ENCODE assay signal across 8 mouse cellular contexts in the genomic region with DNA sequence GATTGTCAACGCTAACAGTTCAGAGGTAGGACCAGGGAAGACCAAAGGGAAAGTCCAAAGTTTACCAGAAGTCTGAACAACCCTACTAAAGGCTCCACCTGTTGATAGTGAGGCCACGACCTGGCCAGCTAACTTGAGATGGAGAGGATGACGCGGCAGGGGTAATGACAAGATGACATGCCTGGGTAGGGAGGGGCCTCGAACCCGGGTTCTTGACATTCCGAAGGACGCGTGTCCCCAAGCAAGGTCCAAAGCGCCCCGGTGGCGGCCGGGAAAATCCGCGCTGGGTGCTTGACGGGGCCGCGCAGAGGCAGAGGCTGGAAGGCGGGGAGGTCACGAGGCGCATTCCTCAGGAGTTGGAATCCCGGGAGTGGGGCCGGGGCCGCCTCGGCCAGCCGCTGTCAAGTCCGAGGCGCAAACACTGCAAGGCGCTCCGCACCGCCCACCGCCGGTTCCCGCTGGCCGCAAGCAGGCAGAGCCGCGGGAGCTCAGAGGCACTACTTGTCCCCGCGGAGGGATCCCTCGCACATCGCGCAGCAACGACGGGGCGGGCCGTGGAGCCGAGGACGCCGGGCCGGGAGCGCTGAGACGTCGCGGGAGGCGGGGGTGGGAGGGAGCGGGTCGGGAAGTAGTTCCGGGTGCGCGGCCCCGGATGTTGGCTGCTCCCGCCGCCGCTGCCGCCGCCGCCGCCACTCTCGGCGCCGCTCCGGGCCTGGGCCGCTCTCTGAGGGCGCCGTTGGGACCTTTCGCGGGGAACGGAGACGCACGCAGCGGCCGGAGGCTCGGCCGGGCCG. TPM values are rescaled to one million over a fixed set of nuclear protein-coding genes. Genes with fewer than 3 reads are reported as not detected.
DNase-seq lines count a peak whose midpoint lies in the region; ATAC-seq and TF ChIP-seq lines count a peak whose summit lies in the region.

A gene (minus strand): TSS at position 499 of the 794 bp plus-strand sequence.

- no peaks in the 10 kb centered on the region for H3K4me1 ChIP-seq in ES-Bruce4 (ENCODE audit: control insufficient read depth, insufficient read depth, low read length)
- H3K4me1 ChIP-seq in forebrain, embryonic 13.5 days = peaks cover 25% of the 10 kb centered on the region
- H3K4me1 ChIP-seq in liver, postnatal 0 days (ENCODE audit: insufficient read depth) = peaks cover 27% of the 10 kb centered on the region
- peaks cover 6% of the 10 kb centered on the region; the same call in 1 of the 2 replicates for H3K4me1 ChIP-seq in neural tube, embryonic 14.5 days (ENCODE audit: control insufficient read depth, insufficient read depth, low read length)

- peak; percentile 96 for DNase-seq in heart, postnatal 10 days
- DNase-seq in large intestine, adult 2 months (ENCODE audit: low read depth, low spot score) = peak; percentile 64
- DNase-seq in liver, postnatal 0 days = peak; percentile 95
- DNase-seq in testis, postnatal 10 days (ENCODE audit: low spot score) = peak; percentile 98

- no peaks in the 10 kb centered on the region for H3K36me3 ChIP-seq in ES-Bruce4 (ENCODE audit: control insufficient read depth, insufficient read depth, low read length, poor library complexity, severe bottlenecking)
- no peaks in the 10 kb centered on the region for H3K36me3 ChIP-seq in forebrain, embryonic 13.5 days (ENCODE audit: poor library complexity, severe bottlenecking)
- H3K36me3 ChIP-seq in liver, postnatal 0 days (replicated peaks; ENCODE audit: insufficient read depth, low read length) = no peaks in the 10 kb centered on the region
- H3K36me3 ChIP-seq in neural tube, embryonic 14.5 days (ENCODE audit: control insufficient read depth, insufficient read depth, low read length) = no peaks in the 10 kb centered on the region

- peak within 1 kb of the TSS; percentile 95 for H3K9ac ChIP-seq in ES-Bruce4 (ENCODE audit: low read depth, poor library complexity, severe bottlenecking)
- peak within 1 kb of the TSS; percentile 94 for H3K9ac ChIP-seq in forebrain, embryonic 13.5 days
- peak within 1 kb of the TSS; percentile 87 for H3K9ac ChIP-seq in liver, postnatal 0 days (replicated peaks)
- H3K9ac ChIP-seq in neural tube, embryonic 14.5 days (replicated peaks; ENCODE audit: low read depth, low read length) = peak within 1 kb of the TSS; percentile 94

- no peak for TF ChIP-seq POLR2A in ES-Bruce4 (IDR thresholded peaks at IDR 0.05; ENCODE audit: insufficient read depth, low read length)

- WGBS in forebrain, embryonic 13.5 days = under 1% methylated on average over 41 of the region's 85 CpGs
- under 1% methylated on average over 77 of the region's 85 CpGs for WGBS in large intestine, adult 2 months
- WGBS in liver, postnatal 0 days (ENCODE audit: insufficient replicate concordance) = under 1% methylated on average over 59 of the region's 85 CpGs
- under 1% methylated on average over 58 of the region's 85 CpGs for WGBS in neural tube, embryonic 14.5 days

- no peaks in the 10 kb centered on the region for H3K27me3 ChIP-seq in ES-Bruce4 (ENCODE audit: control insufficient read depth, insufficient read depth, low read length, poor library complexity, severe bottlenecking)
- H3K27me3 ChIP-seq in forebrain, embryonic 13.5 days = no peaks in the 10 kb centered on the region
- no peaks in the 10 kb centered on the region for H3K27me3 ChIP-seq in liver, postnatal 0 days (ENCODE audit: insufficient read depth, low read length)
- H3K27me3 ChIP-seq in neural tube, embryonic 14.5 days (ENCODE audit: control insufficient read depth, insufficient read depth, low read length) = no peaks in the 10 kb centered on the region

- no peak for TF ChIP-seq EP300 in ES-Bruce4 (IDR thresholded peaks at IDR 0.05; ENCODE audit: insufficient read depth, low read depth, low read length)
- TF ChIP-seq EP300 in liver, postnatal 0 days (IDR thresholded peaks at IDR 0.05; ENCODE audit: low read depth) = peak; percentile 52; the same call in 1 of the 2 replicates

- H3K27ac ChIP-seq in ES-Bruce4 (ENCODE audit: insufficient read depth, low read length) = peak within 1 kb of the TSS; percentile 49
- peak within 1 kb of the TSS; percentile 97 for H3K27ac ChIP-seq in forebrain, embryonic 13.5 days
- H3K27ac ChIP-seq in liver, postnatal 0 days (ENCODE audit: low read depth) = peak within 1 kb of the TSS; percentile 92
- H3K27ac ChIP-seq in neural tube, embryonic 14.5 days (ENCODE audit: low read depth, low read length) = peak within 1 kb of the TSS; percentile 97

- peak; percentile 86 for ATAC-seq in cerebellum, adult (ENCODE audit: insufficient number of reproducible peaks, low FRiP score, low TSS enrichment)
- peak; percentile 96 for ATAC-seq in forebrain, embryonic 13.5 days
- ATAC-seq in liver, postnatal 0 days = peak; percentile 96
- peak; percentile 94 for ATAC-seq in neural tube, embryonic 14.5 days (ENCODE audit: low read depth)

- H3K4me3 ChIP-seq in ES-Bruce4 (ENCODE audit: low read depth, low read length) = peak within 1 kb of the TSS; percentile 93
- peak within 1 kb of the TSS; percentile 96 for H3K4me3 ChIP-seq in forebrain, embryonic 13.5 days
- peak within 1 kb of the TSS; percentile 80 for H3K4me3 ChIP-seq in liver, postnatal 0 days (ENCODE audit: low read depth, low read length)
- H3K4me3 ChIP-seq in neural tube, embryonic 14.5 days (ENCODE audit: low read depth, low read length) = peak within 1 kb of the TSS; percentile 96

- no peaks in the 10 kb centered on the region for H3K9me3 ChIP-seq in ES-Bruce4 (replicated peaks; ENCODE audit: control insufficient read depth, insufficient read depth, low read length, poor library complexity, severe bottlenecking)
- no peaks in the 10 kb centered on the region for H3K9me3 ChIP-seq in forebrain, embryonic 13.5 days (replicated peaks)
- no peaks in the 10 kb centered on the region for H3K9me3 ChIP-seq in liver, postnatal 0 days (ENCODE audit: low read length)
- H3K9me3 ChIP-seq in neural tube, embryonic 14.5 days (ENCODE audit: control insufficient read depth, low read length) = no peaks in the 10 kb centered on the region

- H3K4me2 ChIP-seq in forebrain, embryonic 13.5 days = peak within 1 kb of the TSS; percentile 79
- H3K4me2 ChIP-seq in liver, postnatal 0 days (ENCODE audit: low read depth, low read length) = peak within 1 kb of the TSS; percentile 88
- H3K4me2 ChIP-seq in neural tube, embryonic 14.5 days (ENCODE audit: low read depth, low read length) = peak within 1 kb of the TSS; percentile 76

- no peak for TF ChIP-seq CTCF in ES-Bruce4 (IDR thresholded peaks at IDR 0.05; ENCODE audit: low read depth, low read length)
- TF ChIP-seq CTCF in liver, postnatal 0 days (IDR thresholded peaks at IDR 0.05; ENCODE audit: low read depth) = no peak

- intact Hi-C loops in heart, postnatal 10 days (cut with DNase I) = loop anchor here (2.0 to 5.0 kb wide), 3 partner anchors 88 to 292 kb away; no protein-coding TSS in a partner anchor

RNA-seq across cellular contexts. Expression of the gene that starts here (rescaled TPM):
- 1.2 and 2.2 TPM in 2 replicates for polyA plus RNA-seq in ES-Bruce4 (2011; ENCODE audit: insufficient read depth, insufficient read length, low read depth, missing spikeins)
- polyA plus RNA-seq in forebrain, embryonic 13.5 days (2015; fragmentation: Nextera tagmentation; extraction: Ambion mirVana) = 4.8 TPM in 2 replicates
- total RNA-seq in heart, postnatal 10 days (2021) = 1 to 10 TPM; 4.8 to 7.9 TPM
- polyA plus RNA-seq in large intestine, adult 2 months (2012; rRNA removed) = 1.6 and 2.4 TPM in 2 replicates
- polyA plus RNA-seq in liver, postnatal 0 days (2015; fragmentation: Nextera tagmentation; extraction: Ambion mirVana) = 3.8 and 4.3 TPM in 2 replicates
- 10.4 and 11.1 TPM in 2 replicates for polyA plus RNA-seq in neural tube, embryonic 14.5 days (2014; fragmentation: Nextera tagmentation; extraction: Ambion mirVana)

Comparison
In these comparisons a context has a peak if more than half of its experiments do, and no peak if none do; other contexts are left out.
1. Peak in every context shown above with its lines: DNase-seq, ATAC-seq, H3K4me3 ChIP-seq and H3K27ac ChIP-seq.